Mouse (Mus musculus) spleen, adult 18-20 months (tissue): ENCODE data around the gene Nudt9.

Experiments used
- DNase-seq, 2 experiments: peaks; one replicate each; pipeline ENCODE4 v3.0.0; 2022; ENCODE audit warnings: mixed read lengths in 2 of 2

The Nudt9 gene

GRCm38 (mm10) chr5:104080736-104081135 is 34.6 kb downstream of the Nudt9 start:
- no peak for DNase-seq

- DNase-seq, result no peak
Observed at GRCm38 (mm10) chr5:104085366-104085765, 39.3 kb downstream of the Nudt9 start.

DNA sequence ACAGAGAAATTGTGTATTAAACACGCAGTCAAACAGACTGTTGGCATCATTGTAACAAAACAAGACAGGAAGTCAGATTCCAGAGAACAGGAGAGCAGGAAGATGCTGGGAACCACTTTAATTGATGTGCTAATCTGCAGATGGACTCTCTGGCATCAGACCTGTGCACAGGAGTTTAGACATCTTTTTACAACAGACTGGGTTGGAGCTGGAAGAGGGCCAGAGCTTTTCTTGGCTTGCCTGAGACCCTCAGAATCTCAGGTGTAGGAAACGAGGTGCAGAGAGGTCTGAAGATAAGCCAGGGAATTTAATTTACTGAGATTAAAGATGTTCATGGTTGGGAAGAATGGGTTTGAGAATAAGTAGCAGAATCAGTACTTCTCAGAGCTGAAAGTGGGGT is 43.6 kb downstream of the Nudt9 start:
- no peak for DNase-seq

- no peak for DNase-seq
Observed at GRCm38 (mm10) chr5:104095416-104096077, 49.4 kb downstream of the Nudt9 start.

- DNase-seq, result no peak
Observed at GRCm38 (mm10) chr5:104096078-104096938, 50.2 kb downstream of the Nudt9 start.

GRCm38 (mm10) chr5:104101678-104102531 is 55.8 kb downstream of the Nudt9 start:
- DNase-seq, result no peak

- no peak for DNase-seq
Observed at GRCm38 (mm10) chr5:104103171-104103570, 57.1 kb downstream of the Nudt9 start.

DNA sequence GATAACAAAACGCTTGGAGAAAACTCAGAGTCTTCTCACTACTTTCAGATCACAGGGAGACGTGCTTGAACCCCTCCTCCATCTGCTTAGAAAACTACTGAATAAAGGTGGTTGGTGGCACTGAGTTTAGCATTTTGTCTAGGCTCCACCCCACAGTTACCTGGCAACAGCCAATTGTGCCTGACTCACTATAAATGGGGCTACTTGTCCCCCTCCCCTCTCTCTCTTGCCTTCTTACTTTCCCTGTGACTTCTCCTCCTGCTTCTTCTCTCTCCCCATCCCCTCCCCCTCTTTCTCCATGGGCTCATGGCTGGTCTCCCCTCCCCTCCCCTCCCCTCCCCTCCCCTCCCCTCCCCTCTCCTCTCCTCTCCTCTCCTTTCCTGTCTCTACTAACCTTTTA is 58.0 kb downstream of the Nudt9 start:
- no peak for DNase-seq

DNA sequence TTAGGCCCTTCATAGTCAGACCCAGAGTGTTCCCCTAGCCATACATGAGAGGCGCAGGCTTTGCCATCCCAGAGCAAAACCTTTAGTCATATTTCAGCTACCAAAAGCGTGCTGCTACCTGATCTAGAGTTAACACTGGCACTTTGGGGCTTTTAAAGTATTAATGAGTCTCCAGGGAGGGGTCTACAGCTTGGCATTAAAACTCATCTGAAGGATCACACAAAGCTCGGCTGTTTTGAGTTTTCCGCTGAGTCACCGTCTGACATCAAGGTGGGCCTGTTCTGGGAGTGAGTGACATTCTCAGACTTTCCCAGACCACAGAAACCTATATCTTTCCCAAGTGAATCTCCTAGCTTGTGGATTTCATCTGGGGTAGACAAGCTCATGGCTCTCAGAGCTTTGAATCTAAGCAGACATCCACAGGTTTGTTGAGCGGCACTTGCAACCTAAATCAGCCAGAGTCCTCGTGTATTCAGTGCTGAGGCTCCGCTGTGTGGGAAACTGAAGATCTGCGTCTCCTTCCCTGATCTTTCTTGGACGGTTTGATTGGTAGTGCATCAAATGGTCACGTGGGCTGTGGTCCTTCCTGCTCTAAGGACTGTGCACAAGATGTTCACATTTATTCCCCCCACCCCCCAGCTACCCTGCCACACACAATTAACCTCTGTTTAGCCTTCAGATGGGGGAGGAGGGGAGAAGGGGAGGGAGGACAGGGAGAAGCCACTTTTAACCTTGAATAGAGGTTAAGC is 62.2 kb downstream of the Nudt9 start:
- no peak for DNase-seq

- no peak for DNase-seq
Observed at GRCm38 (mm10) chr5:104108879-104109369, 62.8 kb downstream of the Nudt9 start.

DNA sequence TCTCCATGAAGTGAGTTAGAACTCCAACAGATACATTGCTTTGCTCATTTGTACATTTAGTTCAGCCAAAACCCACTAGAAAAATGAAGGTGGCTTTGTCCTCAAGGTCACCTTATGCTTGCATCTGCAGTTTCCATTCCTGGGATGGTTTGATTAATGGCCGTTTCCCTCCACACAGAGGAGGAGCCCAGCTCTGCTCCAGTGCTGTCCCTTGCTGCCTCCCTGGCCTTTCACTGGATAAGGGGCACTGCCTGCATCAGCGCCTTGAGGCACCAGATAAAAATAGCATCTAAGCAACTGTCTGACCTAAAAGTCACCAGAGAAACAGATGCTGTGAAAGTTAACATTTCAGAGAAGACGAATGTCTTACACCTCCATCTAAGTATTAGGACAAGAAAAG is 63.4 kb downstream of the Nudt9 start:
- no peak for DNase-seq

- DNase-seq, result no peak
Observed at GRCm38 (mm10) chr5:104110171-104110920, 64.2 kb downstream of the Nudt9 start.

DNA sequence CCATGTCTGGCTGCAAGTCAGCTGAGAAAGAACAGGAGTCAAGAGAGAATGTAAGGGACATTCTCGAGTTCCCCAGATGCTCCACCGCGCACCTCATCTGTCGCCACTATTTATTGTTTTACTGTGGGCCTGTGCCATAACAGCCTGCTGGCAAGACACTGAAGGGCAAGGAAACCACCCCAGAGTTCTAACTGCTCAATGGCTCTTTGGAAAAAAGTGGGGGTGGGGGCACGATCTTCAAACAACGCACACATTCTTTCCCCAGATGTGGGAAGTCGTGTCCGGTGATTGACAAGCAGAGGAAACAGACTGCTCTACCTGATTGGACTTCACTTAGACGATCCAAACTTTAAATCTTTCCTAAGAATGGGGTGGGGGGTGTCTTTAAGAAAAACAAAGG is 65.9 kb downstream of the Nudt9 start:
- no peak for DNase-seq

DNA sequence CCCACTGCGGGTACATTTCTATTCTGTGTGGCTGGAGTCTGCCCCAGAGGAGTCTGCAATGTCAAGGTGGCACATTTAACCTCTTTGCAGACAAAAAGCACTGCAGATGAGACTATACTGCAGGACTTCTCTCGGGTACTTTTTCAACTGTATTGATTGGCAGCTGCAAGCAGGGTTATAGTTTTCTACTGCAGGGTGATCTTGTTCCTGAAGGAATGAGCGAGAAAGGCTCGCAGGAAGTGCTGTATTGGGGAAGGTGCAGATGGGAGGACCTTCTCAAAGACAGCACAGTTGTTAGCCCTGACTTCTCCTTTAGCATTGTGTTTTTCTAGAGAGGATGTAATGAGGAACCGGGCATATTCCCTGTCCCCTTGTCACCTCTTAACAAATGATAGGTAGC is 66.4 kb downstream of the Nudt9 start:
- DNase-seq, result no peak

DNA sequence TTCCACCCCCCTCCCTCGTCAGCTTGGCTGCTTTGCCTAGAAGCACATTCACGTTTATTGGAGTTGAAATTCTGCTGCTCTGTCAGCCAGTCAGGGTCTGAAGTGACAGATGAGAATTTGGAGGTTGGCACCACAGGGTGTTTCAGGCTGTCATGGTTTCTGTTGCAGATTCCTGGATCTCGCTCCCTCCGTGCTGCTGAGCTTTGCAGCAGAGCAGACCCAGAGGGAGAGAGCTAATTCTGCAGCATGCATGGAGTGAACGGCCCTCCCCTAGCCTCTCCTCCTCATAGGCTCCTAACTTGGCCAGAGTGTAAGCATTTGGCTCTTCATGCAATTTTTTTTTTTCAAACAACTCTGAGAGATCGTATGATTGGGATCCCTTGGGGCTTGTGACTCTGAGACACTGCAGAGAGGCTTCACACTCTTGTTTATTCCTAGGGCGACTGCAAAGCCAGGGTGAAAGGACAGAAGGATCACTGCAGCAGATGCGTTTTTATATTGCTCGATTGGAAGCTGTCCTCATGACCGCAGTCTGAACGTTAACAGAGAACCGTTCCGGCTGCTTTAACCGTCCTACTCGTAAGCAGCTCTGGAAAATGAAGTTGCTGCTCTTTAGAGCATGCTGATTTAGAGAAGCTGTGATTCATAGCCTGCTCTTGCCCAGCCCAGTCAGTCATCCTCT is 67.5 kb downstream of the Nudt9 start, which contains the start of gene Sparcl1:
Gene Sparcl1, minus strand, starts transcription at position 243 of the 682 bp plus-strand sequence.
- no peak for DNase-seq
